Mouse (Mus musculus): Measurements from ENCODE around the gene Olfr1357. TPM values are rescaled to one million over a fixed set of nuclear protein-coding genes. Genes with fewer than 3 reads are reported as not detected.
"Not testable (repeated sequence)": the region's sequence is repeated elsewhere in the genome, so short reads cannot be mapped to it uniquely, and the experiment has no call there.

Gene Olfr1357
- polyA plus RNA-seq (2015; fragmentation: Nextera tagmentation; extraction: Ambion mirVana): not detected in 2 replicates

- Histone ChIP-seq H3K27me3 (no peaks in the 10 kb centered on the region), H3K9me3 (no peaks in the 10 kb centered on the region), H3K36me3 (no peaks in the 10 kb centered on the region), H3K4me3 (no peak within 1 kb of the TSS), H3K9ac (no peak within 1 kb of the TSS), H3K4me1 (no peaks in the 10 kb centered on the region), H3K27ac (no peak within 1 kb of the TSS), H3K4me2 (no peak within 1 kb of the TSS)
- 92% methylated on average over 1 of the region's 1 CpGs for WGBS
- no peak for ATAC-seq (ENCODE audit: insufficient number of reproducible peaks, low FRiP score, low TSS enrichment, low read depth)
Measured at GRCm38 (mm10) chr10:78617974-78618373, at the start of gene Olfr1357. Gene Olfr1357, minus strand, starts transcription at chr10:78618074.

- not testable (repeated sequence) for H3K4me1 ChIP-seq; H3K36me3 ChIP-seq; H3K27me3 ChIP-seq; H3K9me3 ChIP-seq; H3K9ac ChIP-seq; H3K27ac ChIP-seq; H3K4me3 ChIP-seq; ATAC-seq (ENCODE audit: insufficient number of reproducible peaks, low FRiP score, low TSS enrichment, low read depth); H3K4me2 ChIP-seq
- WGBS: 85% methylated on average over 10 of the region's 10 CpGs
Measured at GRCm38 (mm10) chr10:78666696-78667095, 48.8 kb upstream of the Olfr1357 start.

GRCm38 (mm10) chr10:78664546-78664945 lies 46.7 kb upstream of the Olfr1357 start:
- H3K4me3 ChIP-seq: no peak overlapping the region
- H3K9ac ChIP-seq: no peak overlapping the region
- no peaks in the 10 kb centered on the region for H3K4me1 ChIP-seq
- no peaks in the 10 kb centered on the region for H3K36me3 ChIP-seq
- no peaks in the 10 kb centered on the region for H3K9me3 ChIP-seq
- H3K4me2 ChIP-seq: no peak overlapping the region
- H3K27ac ChIP-seq: no peak overlapping the region
- H3K27me3 ChIP-seq: no peaks in the 10 kb centered on the region
- no peak for ATAC-seq (ENCODE audit: insufficient number of reproducible peaks, low FRiP score, low TSS enrichment, low read depth)
- WGBS: 87% methylated on average over 1 of the region's 1 CpGs

GRCm38 (mm10) chr10:78661198-78661597 lies 43.3 kb upstream of the Olfr1357 start:
- WGBS: 63% methylated on average over 1 of the region's 1 CpGs
- H3K27ac ChIP-seq: no peak overlapping the region
- ATAC-seq (ENCODE audit: insufficient number of reproducible peaks, low FRiP score, low TSS enrichment, low read depth): no peak
- H3K9me3 ChIP-seq: no peaks in the 10 kb centered on the region
- no peaks in the 10 kb centered on the region for H3K27me3 ChIP-seq
- no peaks in the 10 kb centered on the region for H3K4me1 ChIP-seq
- H3K4me2 ChIP-seq: no peak overlapping the region
- H3K9ac ChIP-seq: no peak overlapping the region
- H3K4me3 ChIP-seq: no peak overlapping the region
- no peaks in the 10 kb centered on the region for H3K36me3 ChIP-seq

GRCm38 (mm10) chr10:78632311-78632710 lies 14.4 kb upstream of the Olfr1357 start:
- H3K4me2 ChIP-seq: no peak overlapping the region
- ATAC-seq (ENCODE audit: insufficient number of reproducible peaks, low FRiP score, low TSS enrichment, low read depth): no peak
- no peaks in the 10 kb centered on the region for H3K36me3 ChIP-seq
- no peaks in the 10 kb centered on the region for H3K27me3 ChIP-seq
- H3K9ac ChIP-seq: no peak overlapping the region
- no peak overlapping the region for H3K27ac ChIP-seq
- H3K4me1 ChIP-seq: no peaks in the 10 kb centered on the region
- no peaks in the 10 kb centered on the region for H3K9me3 ChIP-seq
- H3K4me3 ChIP-seq: no peak overlapping the region
- 13% methylated on average over 6 of the region's 6 CpGs for WGBS

GRCm38 (mm10) chr10:78630194-78630593 lies 12.3 kb upstream of the Olfr1357 start:
- Histone ChIP-seq H3K9ac (no peak overlapping the region), H3K27ac (no peak overlapping the region), H3K4me1 (no peaks in the 10 kb centered on the region), H3K27me3 (no peaks in the 10 kb centered on the region), H3K4me3 (no peak overlapping the region), H3K4me2 (no peak overlapping the region), H3K9me3 (no peaks in the 10 kb centered on the region), H3K36me3 (no peaks in the 10 kb centered on the region)
- 77% methylated on average over 4 of the region's 4 CpGs for WGBS
- ATAC-seq (ENCODE audit: insufficient number of reproducible peaks, low FRiP score, low TSS enrichment, low read depth): no peak

- not testable (repeated sequence) for H3K4me1 ChIP-seq
- 83% methylated on average over 3 of the region's 3 CpGs for WGBS
Measured at GRCm38 (mm10) chr10:78623143-78623542, 5.3 kb upstream of the Olfr1357 start.

GRCm38 (mm10) chr10:78607602-78608001 lies 10.3 kb downstream of the Olfr1357 start:
- no peak for ATAC-seq (ENCODE audit: insufficient number of reproducible peaks, low FRiP score, low TSS enrichment, low read depth)
- no peak overlapping the region for H3K27ac ChIP-seq
- WGBS: 70% methylated on average over 3 of the region's 3 CpGs

More at GRCm38 (mm10) chr10:78623143-78623542, 5.3 kb upstream of the Olfr1357 start:
- not testable (repeated sequence) for ATAC-seq (ENCODE audit: insufficient number of reproducible peaks, low FRiP score, low TSS enrichment, low read depth); H3K4me2 ChIP-seq; H3K4me3 ChIP-seq; H3K27ac ChIP-seq; H3K27me3 ChIP-seq; H3K36me3 ChIP-seq; H3K9ac ChIP-seq; H3K9me3 ChIP-seq

GRCm38 (mm10) chr10:78605080-78605479 lies 12.8 kb downstream of the Olfr1357 start:
- H3K9me3 ChIP-seq: no peaks in the 10 kb centered on the region
- no peak overlapping the region for H3K4me3 ChIP-seq
- no peak overlapping the region for H3K27ac ChIP-seq
- H3K4me2 ChIP-seq: no peak overlapping the region
- no peaks in the 10 kb centered on the region for H3K27me3 ChIP-seq
- WGBS: 43% methylated on average over 3 of the region's 3 CpGs
- H3K9ac ChIP-seq: no peak overlapping the region
- H3K36me3 ChIP-seq: no peaks in the 10 kb centered on the region
- H3K4me1 ChIP-seq: no peaks in the 10 kb centered on the region
- ATAC-seq (ENCODE audit: insufficient number of reproducible peaks, low FRiP score, low TSS enrichment, low read depth): no peak

More at GRCm38 (mm10) chr10:78607602-78608001, 10.3 kb downstream of the Olfr1357 start:
- no peak overlapping the region for H3K9ac ChIP-seq
- H3K4me3 ChIP-seq: no peak overlapping the region
- no peak overlapping the region for H3K4me2 ChIP-seq
- H3K9me3 ChIP-seq: no peaks in the 10 kb centered on the region
- H3K27me3 ChIP-seq: no peaks in the 10 kb centered on the region
- no peaks in the 10 kb centered on the region for H3K36me3 ChIP-seq
- no peaks in the 10 kb centered on the region for H3K4me1 ChIP-seq

GRCm38 (mm10) chr10:78599865-78600264 lies 18.0 kb downstream of the Olfr1357 start:
- H3K9me3 ChIP-seq: no peaks in the 10 kb centered on the region
- H3K4me3 ChIP-seq: no peak overlapping the region
- H3K36me3 ChIP-seq: no peaks in the 10 kb centered on the region
- no peak overlapping the region for H3K9ac ChIP-seq
- ATAC-seq (ENCODE audit: insufficient number of reproducible peaks, low FRiP score, low TSS enrichment, low read depth): no peak
- WGBS: 85% methylated on average over 5 of the region's 5 CpGs
- H3K4me2 ChIP-seq: no peak overlapping the region
- H3K27ac ChIP-seq: no peak overlapping the region
- H3K4me1 ChIP-seq: no peaks in the 10 kb centered on the region
- no peaks in the 10 kb centered on the region for H3K27me3 ChIP-seq

GRCm38 (mm10) chr10:78594566-78594965 lies 23.3 kb downstream of the Olfr1357 start:
- no peak overlapping the region for H3K9ac ChIP-seq
- no peaks in the 10 kb centered on the region for H3K9me3 ChIP-seq
- H3K36me3 ChIP-seq: peaks cover 4% of the 10 kb centered on the region
- H3K4me1 ChIP-seq: peaks cover 19% of the 10 kb centered on the region
- H3K4me2 ChIP-seq: no peak overlapping the region
- no peak overlapping the region for H3K4me3 ChIP-seq
- H3K27me3 ChIP-seq: no peaks in the 10 kb centered on the region
- H3K27ac ChIP-seq: no peak overlapping the region
- no peak for ATAC-seq (ENCODE audit: insufficient number of reproducible peaks, low FRiP score, low TSS enrichment, low read depth)

- H3K27ac ChIP-seq: no peak overlapping the region
- WGBS: 64% methylated on average over 6 of the region's 6 CpGs
- no peak overlapping the region for H3K4me3 ChIP-seq
- H3K36me3 ChIP-seq: peaks cover 9% of the 10 kb centered on the region
- ATAC-seq (ENCODE audit: insufficient number of reproducible peaks, low FRiP score, low TSS enrichment, low read depth): no peak
- no peak overlapping the region for H3K4me2 ChIP-seq
- H3K27me3 ChIP-seq: no peaks in the 10 kb centered on the region
- H3K4me1 ChIP-seq: peaks cover 21% of the 10 kb centered on the region
- no peak overlapping the region for H3K9ac ChIP-seq
- no peaks in the 10 kb centered on the region for H3K9me3 ChIP-seq
Measured at GRCm38 (mm10) chr10:78594157-78594556, 23.7 kb downstream of the Olfr1357 start.

- Histone ChIP-seq H3K4me2 (no peak overlapping the region), H3K27ac (no peak overlapping the region), H3K9ac (no peak overlapping the region), H3K36me3 (peaks cover 13% of the 10 kb centered on the region), H3K27me3 (no peaks in the 10 kb centered on the region), H3K4me3 (no peak overlapping the region), H3K4me1 (peaks cover 21% of the 10 kb centered on the region), H3K9me3 (no peaks in the 10 kb centered on the region)
- WGBS: 89% methylated on average over 5 of the region's 5 CpGs
- no peak for ATAC-seq (ENCODE audit: insufficient number of reproducible peaks, low FRiP score, low TSS enrichment, low read depth)
Measured at GRCm38 (mm10) chr10:78593736-78594135, 24.1 kb downstream of the Olfr1357 start.
